Mouse (Mus musculus) bone marrow macrophage, adult 2 months (primary cell): ENCODE measurements around the gene Zfp933. TPM values are rescaled to one million over a fixed set of nuclear protein-coding genes. Genes with fewer than 3 reads are reported as not detected.
"Not testable (repeated sequence)": the region's sequence is repeated elsewhere in the genome, so short reads cannot be mapped to it uniquely, and the experiment has no call there.

Source experiments
- H3K27ac ChIP-seq: 2 replicates; pipeline ENCODE4 v1.5.1; 2012; ENCODE audit warnings: low read depth, low read length; ENCODE audit not compliant: insufficient read depth
- H3K4me1 ChIP-seq: 2 replicates; pipeline ENCODE4 v1.6.1; 2012; ENCODE audit warnings: low read length; ENCODE audit not compliant: control insufficient read depth, insufficient read depth
- H3K4me3 ChIP-seq: 2 replicates; pipeline ENCODE4 v1.5.1; 2012; ENCODE audit warnings: mild to moderate bottlenecking, low read length, moderate library complexity; ENCODE audit not compliant: insufficient read depth
- CTCF ChIP-seq: IDR thresholded peaks from 2 replicates; pipeline ENCODE4 v1.5.1; 2012; ENCODE audit warnings: low read depth, mild to moderate bottlenecking, low read length, moderate library complexity
- POLR2A ChIP-seq: IDR thresholded peaks from 2 replicates; pipeline ENCODE4 v1.6.1; 2012; ENCODE audit warnings: mild to moderate bottlenecking, low read depth, low read length, borderline replicate concordance
- polyA plus RNA-seq: library from polyadenylated mRNA; stranded (reverse); fragments of >200 nt; gene quantifications from 2 replicates; pipeline ENCODE4 v1.2.4, GENCODE M21; 2012; ENCODE audit not compliant: missing spikeins, insufficient read depth, insufficient read length

The Zfp933 gene
- polyA plus RNA-seq, 1 experiment: 8.9 TPM

DNA sequence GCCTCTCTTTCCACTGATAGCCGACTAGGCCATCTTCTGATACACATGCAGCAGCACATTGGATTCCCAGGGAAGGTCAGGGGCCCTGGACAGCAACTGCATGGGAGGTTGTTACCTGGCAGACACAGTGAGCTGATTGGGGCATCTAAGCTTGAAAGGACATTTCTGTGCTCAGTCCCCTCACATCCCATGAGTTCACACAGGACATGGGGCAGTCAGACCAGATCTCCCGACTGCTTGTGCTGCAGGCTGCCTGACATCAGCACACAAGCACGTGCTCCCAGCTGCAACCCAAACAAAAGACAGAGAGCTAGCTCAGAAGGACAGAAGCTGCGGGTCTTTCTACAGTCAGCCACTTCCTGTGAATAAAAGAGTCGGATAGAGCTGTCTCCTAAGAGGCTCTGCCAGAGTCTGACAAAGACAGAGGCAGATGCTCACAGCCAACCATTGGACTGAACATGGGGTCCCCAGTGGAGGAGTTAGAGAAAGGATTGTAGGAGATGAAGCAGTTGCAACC is 34.9 kb downstream of the Zfp933 start:
- no peak overlapping the region for H3K4me3 ChIP-seq
- TF ChIP-seq POLR2A (no peak), CTCF (no peak)
- H3K27ac ChIP-seq: no peak overlapping the region

DNA sequence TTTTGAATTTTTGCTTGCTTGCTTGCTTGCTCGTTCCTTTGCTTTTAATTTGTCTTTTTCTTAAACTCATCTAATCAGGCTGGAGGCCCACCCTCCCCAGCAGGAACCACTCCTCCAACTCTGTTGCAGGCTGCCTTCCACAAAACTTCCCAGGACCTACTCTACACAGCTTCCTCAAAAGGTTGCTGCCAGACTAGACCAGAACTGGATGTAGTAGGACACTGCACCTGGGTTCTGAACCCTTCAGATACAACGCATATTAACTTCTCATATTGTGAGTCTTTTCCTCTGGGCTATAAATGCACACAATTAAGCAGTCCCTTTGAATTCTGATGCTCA is 38.2 kb downstream of the Zfp933 start:
- Histone ChIP-seq H3K4me3 (peak overlapping the region; percentile 68; the same call in 1 of the 2 replicates), H3K27ac (peak overlapping the region; percentile 98)
- H3K4me1 ChIP-seq: not testable (repeated sequence)

More for the DNA sequence above, 34.9 kb downstream of the Zfp933 start:
- H3K4me1 ChIP-seq: no peaks in the 10 kb centered on the region

DNA sequence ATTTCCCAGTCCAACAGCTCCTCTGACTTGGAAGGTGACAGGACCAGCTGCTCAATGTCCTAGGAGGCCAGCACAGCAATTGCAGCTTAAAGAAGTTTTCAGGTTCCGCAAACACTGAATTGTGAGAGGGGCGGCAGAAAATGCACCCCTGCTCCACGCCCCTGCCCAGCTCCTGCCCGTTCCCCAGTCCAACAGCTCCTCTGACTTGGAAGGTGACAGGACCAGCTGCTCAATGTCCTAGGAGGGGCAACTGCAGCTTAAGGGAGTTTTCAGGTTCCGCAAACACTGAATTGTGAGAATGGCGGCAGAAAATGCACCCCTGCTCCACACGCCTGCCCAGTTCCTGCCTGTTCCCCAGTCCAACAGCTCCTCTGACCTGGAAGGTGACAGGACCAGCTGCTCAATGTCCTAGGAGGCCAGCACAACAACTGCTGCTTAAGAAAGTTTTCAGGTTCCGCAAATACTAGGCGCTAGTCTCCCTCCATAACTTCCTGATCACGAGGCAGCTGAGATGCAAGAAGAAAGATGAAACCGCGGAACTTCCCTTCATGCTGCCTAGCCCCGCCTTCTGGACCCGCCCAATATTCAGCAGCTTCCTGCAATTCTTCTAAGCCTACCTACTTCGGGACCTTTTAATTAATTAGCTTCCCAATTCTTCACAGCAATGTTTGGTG is 38.7 kb downstream of the Zfp933 start, which contains the start of gene Zfp984:
Gene Zfp984, minus strand, starts transcription at position 497 of the 674 bp plus-strand sequence.
- H3K4me3 ChIP-seq: peak within 1 kb of the TSS; percentile 68
- peak within 1 kb of the TSS; percentile 98 for H3K27ac ChIP-seq
- not testable (repeated sequence) for H3K4me1 ChIP-seq

DNA sequence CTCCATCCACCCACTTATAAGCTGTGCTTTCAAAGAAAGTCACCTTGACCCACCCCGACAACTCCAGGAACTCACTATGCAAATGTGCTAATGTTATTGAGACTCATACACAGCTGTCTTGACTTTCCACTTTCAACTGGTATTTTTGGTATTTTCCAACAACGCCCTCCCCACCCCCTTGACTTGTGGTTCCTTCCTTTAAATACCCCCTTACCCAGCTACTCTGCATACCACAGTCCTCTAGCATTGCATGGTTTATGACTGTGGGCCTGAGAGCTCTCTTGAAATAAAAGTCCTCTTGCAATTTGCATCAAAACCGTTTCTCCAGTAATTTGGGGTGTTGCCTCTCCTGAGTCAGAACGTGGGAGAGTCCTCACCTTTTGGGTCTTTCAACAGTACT is 39.7 kb downstream of the Zfp933 start:
- peak overlapping the region; percentile 68 for H3K4me3 ChIP-seq
- not testable (repeated sequence) for H3K27ac ChIP-seq, H3K4me1 ChIP-seq

DNA sequence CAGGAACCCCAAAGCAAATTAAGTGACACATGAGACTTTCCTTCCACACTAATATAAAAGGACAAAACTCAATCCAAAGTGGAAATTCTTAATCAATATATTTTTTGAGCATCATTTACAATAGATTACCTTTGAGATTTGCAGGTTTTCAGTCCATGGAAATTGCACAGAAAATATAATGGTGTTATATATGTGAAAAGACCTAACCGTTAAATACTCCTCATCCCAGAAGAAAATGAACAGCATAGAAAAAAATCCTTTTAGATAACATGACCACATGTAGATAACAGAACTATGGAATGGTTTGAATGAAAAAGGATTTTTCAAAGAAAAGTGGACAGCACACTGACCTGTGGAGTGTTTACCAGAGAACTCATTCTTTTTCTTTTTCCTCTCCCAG is 52.9 kb downstream of the Zfp933 start:
- H3K4me1 ChIP-seq, H3K4me3 ChIP-seq, H3K27ac ChIP-seq: not testable (repeated sequence)

DNA sequence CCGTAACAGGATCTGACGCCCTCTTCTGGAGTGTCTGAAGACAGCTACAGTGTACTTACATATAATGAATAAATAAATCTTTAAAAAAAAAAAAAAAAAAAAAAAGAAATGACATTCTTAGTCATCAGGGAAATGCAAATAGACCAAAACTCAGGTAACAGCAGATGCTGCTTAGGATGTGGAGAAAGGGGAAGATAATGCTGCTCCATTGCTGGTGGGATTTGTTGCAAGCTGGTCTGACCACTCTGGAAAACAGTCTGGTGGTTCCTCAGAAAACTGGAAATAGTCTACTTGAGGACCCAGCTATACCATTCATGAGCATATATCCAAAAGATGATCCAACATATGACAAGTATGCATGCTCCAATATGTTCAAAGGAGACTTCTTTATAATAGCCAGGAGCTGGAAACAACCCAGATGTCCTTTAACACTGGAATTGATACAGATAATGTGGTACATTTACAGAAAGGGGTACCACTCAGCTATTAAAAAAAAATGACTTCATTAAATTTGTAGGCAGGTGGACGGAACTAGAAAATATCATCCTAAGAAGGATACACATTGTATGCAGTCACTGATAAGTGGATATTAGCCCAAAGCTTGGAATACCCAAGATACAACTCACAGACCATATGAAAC is 54.0 kb downstream of the Zfp933 start:
- not testable (repeated sequence) for H3K27ac ChIP-seq, H3K4me1 ChIP-seq, H3K4me3 ChIP-seq

DNA sequence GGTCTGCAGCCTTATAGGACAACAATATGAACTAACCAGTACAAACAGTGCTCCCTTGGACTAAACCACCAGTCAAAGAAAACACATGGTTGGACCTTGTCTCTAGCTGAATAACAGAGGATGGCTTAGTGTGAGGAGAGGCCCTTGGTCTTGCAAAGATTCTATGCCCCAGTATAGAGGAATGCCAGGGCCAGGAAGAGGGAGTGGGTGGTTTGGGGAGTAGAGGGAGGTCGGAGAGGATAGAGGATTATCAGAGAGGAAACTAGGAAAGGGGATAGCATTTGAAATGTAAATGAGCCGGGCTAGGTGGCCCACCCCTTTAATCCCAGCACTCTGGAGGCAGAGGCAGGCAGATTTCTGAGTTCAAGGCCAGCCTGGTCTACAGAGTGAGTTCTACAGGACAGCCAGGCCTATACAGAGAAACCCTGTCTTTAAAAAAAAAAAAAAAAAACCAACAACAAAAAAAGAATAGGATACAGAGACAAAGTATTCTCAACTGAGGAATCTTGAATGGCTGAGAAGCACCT is 54.7 kb downstream of the Zfp933 start:
- H3K4me1 ChIP-seq, H3K4me3 ChIP-seq, H3K27ac ChIP-seq: not testable (repeated sequence)

DNA sequence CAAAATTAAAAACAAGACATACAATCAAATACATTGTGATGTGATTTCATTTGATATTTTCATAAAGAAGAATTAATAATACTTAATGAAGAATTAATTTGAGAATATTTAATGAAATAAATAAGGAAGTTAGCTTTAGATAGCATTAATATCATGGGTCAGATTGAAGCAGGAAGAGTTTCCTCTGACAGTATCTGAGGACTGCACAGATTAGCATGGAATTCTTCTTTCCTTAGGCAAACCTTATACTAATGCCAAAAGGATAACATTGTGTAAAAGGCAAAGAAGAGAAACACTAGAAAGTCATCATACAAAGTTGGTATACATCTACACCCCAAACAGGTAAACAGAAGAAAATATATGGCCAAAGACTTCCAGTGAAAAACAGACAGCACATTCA is 56.4 kb downstream of the Zfp933 start:
- H3K27ac ChIP-seq, H3K4me1 ChIP-seq, H3K4me3 ChIP-seq: not testable (repeated sequence)

Other genes with a start within 250 kb of the Zfp933 start
- 1.5 and 1.6 TPM in 2 replicates for gene Zfp979, start 205.9 kb downstream of the Zfp933 start, polyA plus RNA-seq
- not detected in 2 replicates for gene Zfp534, start 145.8 kb downstream of the Zfp933 start, polyA plus RNA-seq
- gene Zfp984, start 38.6 kb downstream of the Zfp933 start, polyA plus RNA-seq: 34.6 and 38.2 TPM in 2 replicates
- gene Miip, start 20.4 kb upstream of the Zfp933 start, polyA plus RNA-seq: 37.6 and 37.7 TPM in 2 replicates
- 2.2 and 2.9 TPM in 2 replicates for gene Fv1, start 20.6 kb upstream of the Zfp933 start, polyA plus RNA-seq
- gene Mfn2, start 56.3 kb upstream of the Zfp933 start, polyA plus RNA-seq: 21.6 and 25.6 TPM in 2 replicates
- gene Plod1, start 88.4 kb upstream of the Zfp933 start, polyA plus RNA-seq: 95.3 and 101 TPM in 2 replicates
- gene 2510039O18Rik, start 92.5 kb upstream of the Zfp933 start, polyA plus RNA-seq: 57.5 and 59.0 TPM in 2 replicates
- gene Nppb, start 137.4 kb upstream of the Zfp933 start, polyA plus RNA-seq: not detected in 2 replicates
- not detected in 2 replicates for gene Nppa, start 152.4 kb upstream of the Zfp933 start, polyA plus RNA-seq
- gene Clcn6, start 190.5 kb upstream of the Zfp933 start, polyA plus RNA-seq: 8.2 and 9.0 TPM in 2 replicates
- 59.0 and 67.2 TPM in 2 replicates for gene Mthfr, start 190.7 kb upstream of the Zfp933 start, polyA plus RNA-seq
- 34.0 and 34.7 TPM in 2 replicates for gene Agtrap, start 239.7 kb upstream of the Zfp933 start, polyA plus RNA-seq